Mouse (Mus musculus) spleen, embryonic (tissue): ENCODE measurements at regions not wholly inside any gene's neighbourhood (a gene's known extent, or its start where the extent isn't known, plus 50 kb on each side); places are given as distances from the start of the nearest gene placed in this dataset.
"Not testable (repeated sequence)": the region's sequence is repeated elsewhere in the genome, so short reads cannot be mapped to it uniquely, and the experiment has no call there.

Experiments
- CTCF ChIA-PET: fragments of 350-600 bp; sonication (Branson Sonifier 250); formaldehyde crosslinking; loops from one replicate; lab custom pipeline; 2022; lab: Charles Lee

- CTCF ChIA-PET: no interaction called here
Measured at GRCm38 (mm10) chr1:189584831-189585230, 103.1 kb downstream of the Cenpf start.

GRCm38 (mm10) chr1:189581427-189581826 is 106.5 kb downstream of the Cenpf start:
- CTCF ChIA-PET: no interaction called here

- CTCF ChIA-PET: no interaction called here
Measured at GRCm38 (mm10) chr1:189579358-189579757, 108.5 kb downstream of the Cenpf start.

GRCm38 (mm10) chr1:189576311-189577002 is 111.4 kb downstream of the Cenpf start:
- CTCF ChIA-PET: no interaction called here

- CTCF ChIA-PET: no interaction called here
Measured at GRCm38 (mm10) chr1:189575525-189576240, 112.2 kb downstream of the Cenpf start.

GRCm38 (mm10) chr1:189566491-189566890 is 121.4 kb downstream of the Cenpf start:
- CTCF ChIA-PET: no interaction called here

- CTCF ChIA-PET: no interaction called here
Measured at GRCm38 (mm10) chr1:189561831-189562230, 126.1 kb downstream of the Cenpf start.

GRCm38 (mm10) chr1:189560576-189560975 is 127.3 kb downstream of the Cenpf start:
- CTCF ChIA-PET: no interaction called here

- CTCF ChIA-PET: no interaction called here
Measured at GRCm38 (mm10) chr1:189550851-189551250, 137.0 kb downstream of the Cenpf start.

- CTCF ChIA-PET: no interaction called here
Measured at GRCm38 (mm10) chr1:189532834-189533233, 130.8 kb upstream of the Kcnk2 start.

- CTCF ChIA-PET: no interaction called here
Measured at GRCm38 (mm10) chr1:189526329-189526728, 124.3 kb upstream of the Kcnk2 start.

- CTCF ChIA-PET: no interaction called here
Measured at GRCm38 (mm10) chr1:189515476-189515875, 113.4 kb upstream of the Kcnk2 start.

- CTCF ChIA-PET: no interaction called here
Measured at GRCm38 (mm10) chr1:189513358-189513757, 111.3 kb upstream of the Kcnk2 start.

GRCm38 (mm10) chr1:189507301-189507700 is 105.2 kb upstream of the Kcnk2 start:
- CTCF ChIA-PET: not testable (repeated sequence)

- CTCF ChIA-PET: no interaction called here
Measured at GRCm38 (mm10) chr1:189499703-189500102, 97.6 kb upstream of the Kcnk2 start.

- CTCF ChIA-PET: no interaction called here
Measured at GRCm38 (mm10) chr1:189499141-189499540, 97.1 kb upstream of the Kcnk2 start.

GRCm38 (mm10) chr1:189497031-189497430 is 95.0 kb upstream of the Kcnk2 start:
- CTCF ChIA-PET: no interaction called here

GRCm38 (mm10) chr1:189495386-189496150 is 93.5 kb upstream of the Kcnk2 start:
- CTCF ChIA-PET: interaction anchor here (0.7 kb wide), 1 partner anchor 432 kb away, joined by 4 read pairs; no protein-coding TSS in a partner anchor

GRCm38 (mm10) chr1:189494896-189495295 is 92.8 kb upstream of the Kcnk2 start:
- CTCF ChIA-PET: no interaction called here

- CTCF ChIA-PET: no interaction called here
Measured at GRCm38 (mm10) chr1:189485336-189485735, 83.3 kb upstream of the Kcnk2 start.

GRCm38 (mm10) chr1:189483331-189483730 is 81.3 kb upstream of the Kcnk2 start:
- CTCF ChIA-PET: no interaction called here

- CTCF ChIA-PET: no interaction called here
Measured at GRCm38 (mm10) chr1:189478051-189478450, 76.0 kb upstream of the Kcnk2 start.
